ENCODE assay signal across 1 mouse cellular context in the genomic region with DNA sequence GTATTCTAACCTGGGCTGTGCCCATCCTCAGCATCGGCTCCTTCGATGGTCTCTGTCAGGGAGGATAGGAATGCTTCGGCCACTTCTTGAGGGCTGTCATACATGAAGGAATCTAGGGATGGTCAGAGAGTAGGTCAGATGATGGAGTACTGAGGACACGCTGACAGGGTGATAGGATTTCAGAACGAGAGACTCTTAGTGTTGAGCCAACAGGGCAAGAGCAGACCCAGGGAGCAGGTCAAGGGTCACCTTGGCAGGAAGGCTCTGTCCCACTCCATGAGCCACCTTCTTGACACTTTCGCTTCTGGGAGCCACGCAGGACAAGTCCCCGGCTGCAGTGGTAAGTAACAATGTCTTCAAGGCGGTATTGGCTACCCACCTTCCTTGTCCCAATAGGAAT.
TF ChIP-seq lines count a peak whose summit lies in the region.

No protein-coding gene starts in this region.

TF ChIP-seq in myocyte, 11 proteins besides CTCF, POLR2A, EP300 and RAD21:
- TF ChIP-seq TCF12 (IDR thresholded peaks at IDR 0.05; ENCODE audit: insufficient read depth, poor library complexity, severe bottlenecking) = no peak
- TF ChIP-seq POLR2AphosphoS2 (IDR thresholded peaks at IDR 0.05; ENCODE audit: insufficient read length, low read depth) = peak; percentile 58
